Mouse (Mus musculus) midbrain, embryonic 15.5 days (tissue): ENCODE data around the gene BC107364. TPM values are rescaled to one million over a fixed set of nuclear protein-coding genes. Genes with fewer than 3 reads are reported as not detected.
"Not testable (repeated sequence)": the region's sequence is repeated elsewhere in the genome, so short reads cannot be mapped to it uniquely, and the experiment has no call there.

ENCODE experiments used
- ATAC-seq: fragments of 200-750 bp; cut with Nextera tagmentation; replicated peaks from 2 replicates; pipeline ENCODE4 v1.8.0; 2017; ENCODE audit warnings: moderate TSS enrichment
- H3K27ac ChIP-seq: fragments of 300-500 bp; sonication (generic); 2 replicates; pipeline ENCODE4 v1.5.1; 2015; ENCODE audit warnings: mild to moderate bottlenecking, inconsistent platforms
- H3K27me3 ChIP-seq: fragments of 300-500 bp; sonication (generic); replicated peaks from 2 replicates; pipeline ENCODE4 v1.6.1; 2015; ENCODE audit warnings: inconsistent platforms
- H3K36me3 ChIP-seq: fragments of 300-500 bp; sonication (generic); replicated peaks from 2 replicates; pipeline ENCODE4 v1.6.1; 2015; ENCODE audit warnings: inconsistent platforms
- H3K4me1 ChIP-seq: fragments of 300-500 bp; sonication (generic); 2 replicates; pipeline ENCODE4 v1.6.1; 2015; ENCODE audit warnings: inconsistent platforms
- H3K4me2 ChIP-seq: fragments of 300-500 bp; sonication (generic); 2 replicates; pipeline ENCODE4 v1.6.1; 2015; ENCODE audit warnings: inconsistent platforms, mild to moderate bottlenecking, moderate library complexity
- H3K4me3 ChIP-seq: fragments of 300-500 bp; sonication (generic); 2 replicates; pipeline ENCODE4 v1.5.1; 2015; ENCODE audit warnings: mild to moderate bottlenecking, inconsistent platforms
- H3K9ac ChIP-seq: fragments of 300-500 bp; sonication (generic); 2 replicates; pipeline ENCODE4 v1.6.1; 2015; ENCODE audit warnings: mild to moderate bottlenecking, inconsistent platforms
- H3K9me3 ChIP-seq: fragments of 300-500 bp; sonication (generic); 2 replicates; pipeline ENCODE4 v1.6.1; 2016; ENCODE audit warnings: inconsistent platforms
- WGBS: fragments of 180-500 bp; shearing (Covaris S2); methylation state at CpG from one replicate; pipeline ENCODE4 v1.1.7; 2015; ENCODE audit warnings: mixed read lengths; 5-methylcytosine and 5-hydroxymethylcytosine counted together
- polyA plus RNA-seq: library from polyadenylated mRNA; unstranded; fragments of >200 nt; fragmentation: Nextera tagmentation; extraction: Ambion mirVana; gene quantifications from 2 replicates; pipeline ENCODE4 v1.2.1, GENCODE M21; 2015

BC107364 gene
- polyA plus RNA-seq, 1 experiment from 2014 or later: not detected

- not testable (repeated sequence) for H3K9ac ChIP-seq, H3K4me1 ChIP-seq, ATAC-seq, H3K4me3 ChIP-seq, H3K27ac ChIP-seq, H3K36me3 ChIP-seq, H3K9me3 ChIP-seq, H3K4me2 ChIP-seq
- 53% methylated on average over 7 of the region's 7 CpGs for WGBS
- H3K27me3 ChIP-seq: peaks cover 24% of the 10 kb centered on the region
These were observed 30.9 kb upstream of the BC107364 start for GRCm38 (mm10) chr3:96483044-96483443.

- H3K36me3 ChIP-seq: no peaks in the 10 kb centered on the region
- no peak for ATAC-seq
- H3K27me3 ChIP-seq: peaks cover 29% of the 10 kb centered on the region
- WGBS: 90% methylated on average over 13 of the region's 13 CpGs
- H3K9ac ChIP-seq: no peak overlapping the region
- H3K4me2 ChIP-seq: no peak overlapping the region
- no peaks in the 10 kb centered on the region for H3K9me3 ChIP-seq
- H3K27ac ChIP-seq: no peak overlapping the region
- H3K4me3 ChIP-seq: no peak overlapping the region
- H3K4me1 ChIP-seq: peaks cover 5% of the 10 kb centered on the region
These were observed 30.3 kb upstream of the BC107364 start for GRCm38 (mm10) chr3:96482451-96482850.

DNA sequence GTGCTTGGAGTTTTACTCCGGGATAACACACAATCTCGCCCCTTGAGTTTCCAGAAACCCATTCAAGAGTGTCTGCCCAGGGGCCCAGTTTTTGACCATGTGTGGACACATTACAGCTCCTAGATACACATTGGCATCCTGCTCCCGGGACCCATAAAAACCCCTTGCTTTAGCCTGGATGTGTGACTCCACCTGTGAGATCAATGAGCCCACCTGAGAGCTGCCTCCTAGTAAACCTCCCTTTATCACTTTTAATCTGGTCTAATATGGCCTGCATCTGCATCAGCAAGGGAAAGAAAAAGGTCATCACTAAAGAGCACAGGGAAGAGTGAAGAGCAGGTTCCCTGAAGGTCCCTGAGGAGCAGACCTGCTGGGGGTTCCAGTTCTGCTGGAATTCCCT, 29.8 kb upstream of the BC107364 start:
- Histone ChIP-seq H3K4me3 (no peak overlapping the region), H3K4me1 (no peaks in the 10 kb centered on the region), H3K9ac (no peak overlapping the region), H3K9me3 (no peaks in the 10 kb centered on the region), H3K27ac (no peak overlapping the region), H3K36me3 (no peaks in the 10 kb centered on the region), H3K27me3 (peaks cover 35% of the 10 kb centered on the region), H3K4me2 (no peak overlapping the region)
- ATAC-seq: no peak
- WGBS: 88% methylated on average over 3 of the region's 3 CpGs

DNA sequence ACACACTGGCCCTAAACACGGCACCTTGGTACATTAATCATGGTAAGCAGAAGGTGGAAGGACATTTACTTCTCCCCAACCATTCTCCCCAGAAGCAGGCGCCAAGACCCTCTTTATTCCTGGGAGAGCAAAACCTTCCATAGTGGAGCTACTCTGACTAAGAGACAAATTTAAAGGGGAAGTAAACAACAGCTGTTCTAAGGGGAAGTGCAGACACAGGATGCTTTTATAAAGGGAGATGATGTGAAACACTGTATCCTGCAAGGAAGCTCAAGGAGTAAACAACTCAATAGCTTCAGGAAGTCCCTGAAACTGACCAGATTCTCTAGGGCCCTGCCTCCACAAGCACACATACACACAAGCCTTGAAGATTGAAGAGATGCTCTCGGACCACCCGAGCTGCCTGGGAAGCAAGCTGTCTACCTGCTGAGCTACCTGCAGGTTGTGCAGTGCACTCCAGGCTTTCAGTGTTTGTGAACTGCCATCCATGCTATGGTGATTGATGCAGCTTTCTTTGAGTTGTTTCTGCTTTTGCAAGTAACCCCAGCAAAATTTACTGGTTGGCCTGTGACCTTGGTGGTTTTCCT, 28.7 kb upstream of the BC107364 start:
- no peak overlapping the region for H3K9ac ChIP-seq
- H3K27ac ChIP-seq: no peak overlapping the region
- no peaks in the 10 kb centered on the region for H3K36me3 ChIP-seq
- no peak overlapping the region for H3K4me2 ChIP-seq
- no peaks in the 10 kb centered on the region for H3K9me3 ChIP-seq
- no peak overlapping the region for H3K4me3 ChIP-seq
- ATAC-seq: no peak
- 89% methylated on average over 4 of the region's 4 CpGs for WGBS
- peaks cover 43% of the 10 kb centered on the region for H3K27me3 ChIP-seq
- no peaks in the 10 kb centered on the region for H3K4me1 ChIP-seq

GRCm38 (mm10) chr3:96479249-96479648, 27.1 kb upstream of the BC107364 start:
- peaks cover 7% of the 10 kb centered on the region for H3K4me1 ChIP-seq
- H3K4me2 ChIP-seq: no peak overlapping the region
- no peaks in the 10 kb centered on the region for H3K36me3 ChIP-seq
- no peak overlapping the region for H3K27ac ChIP-seq
- H3K9me3 ChIP-seq: no peaks in the 10 kb centered on the region
- H3K27me3 ChIP-seq: peaks cover 48% of the 10 kb centered on the region
- H3K4me3 ChIP-seq: no peak overlapping the region
- 27% methylated on average over 3 of the region's 3 CpGs for WGBS
- ATAC-seq: no peak
- no peak overlapping the region for H3K9ac ChIP-seq

- Histone ChIP-seq H3K9me3 (no peaks in the 10 kb centered on the region), H3K27me3 (peaks cover 56% of the 10 kb centered on the region), H3K4me1 (peaks cover 7% of the 10 kb centered on the region), H3K4me3 (no peak overlapping the region), H3K27ac (no peak overlapping the region), H3K36me3 (no peaks in the 10 kb centered on the region), H3K9ac (no peak overlapping the region), H3K4me2 (no peak overlapping the region)
- WGBS: 74% methylated on average over 6 of the region's 6 CpGs
- ATAC-seq: no peak
These were observed 25.5 kb upstream of the BC107364 start for GRCm38 (mm10) chr3:96477558-96477957.

GRCm38 (mm10) chr3:96477084-96477483, 25.0 kb upstream of the BC107364 start:
- Histone ChIP-seq H3K27me3 (peaks cover 59% of the 10 kb centered on the region), H3K27ac (no peak overlapping the region), H3K4me2 (no peak overlapping the region), H3K4me3 (no peak overlapping the region), H3K9ac (no peak overlapping the region), H3K4me1 (peaks cover 7% of the 10 kb centered on the region), H3K36me3 (no peaks in the 10 kb centered on the region), H3K9me3 (no peaks in the 10 kb centered on the region)
- WGBS: 57% methylated on average over 3 of the region's 3 CpGs
- no peak for ATAC-seq

DNA sequence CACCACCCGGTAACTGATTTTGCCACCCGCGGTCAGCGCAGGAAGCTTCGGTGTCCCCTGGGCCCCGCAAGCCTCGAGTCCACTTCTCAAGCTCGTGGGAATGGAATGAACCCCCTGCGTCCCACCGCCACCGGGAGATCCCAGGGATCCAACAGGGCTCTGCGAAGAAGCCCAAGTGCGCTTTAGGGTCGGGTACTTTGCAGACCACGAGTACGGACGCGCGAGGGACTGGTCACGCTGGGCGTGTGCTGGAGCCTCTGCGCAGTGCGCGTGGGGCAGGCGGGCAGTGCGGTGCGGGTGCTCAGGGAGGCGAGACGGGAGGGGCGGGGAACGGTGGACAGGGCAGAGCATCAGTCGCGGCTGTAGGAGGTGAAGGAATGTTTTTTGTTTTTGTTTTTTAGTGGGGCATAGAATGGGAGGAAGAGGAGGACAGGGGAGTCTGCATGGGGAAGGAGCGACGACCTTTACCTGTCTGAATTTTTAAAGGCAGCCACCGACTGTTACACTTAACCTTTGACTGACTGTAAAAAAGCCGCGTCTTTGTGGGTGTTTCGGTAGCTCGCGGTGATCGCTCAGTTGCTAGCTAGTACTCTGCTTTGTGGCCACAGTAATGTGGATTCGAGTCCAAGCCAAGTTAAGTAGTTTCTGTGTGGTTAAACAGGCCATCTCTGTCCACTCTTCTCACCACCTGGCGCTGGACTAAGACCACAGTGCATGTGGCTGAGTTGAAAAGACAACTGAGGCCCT, 23.0 kb upstream of the BC107364 start:
- H3K27me3 ChIP-seq: peaks cover 59% of the 10 kb centered on the region
- peak overlapping the region; percentile 71 for H3K4me2 ChIP-seq
- peaks cover 7% of the 10 kb centered on the region for H3K4me1 ChIP-seq
- H3K9me3 ChIP-seq: no peaks in the 10 kb centered on the region
- H3K27ac ChIP-seq: no peak overlapping the region
- peak overlapping the region; percentile 37 for H3K4me3 ChIP-seq
- WGBS: 1% methylated on average over 44 of the region's 44 CpGs
- no peak for ATAC-seq
- H3K36me3 ChIP-seq: no peaks in the 10 kb centered on the region
- peak overlapping the region; percentile 43; the same call in 1 of the 2 replicates for H3K9ac ChIP-seq

DNA sequence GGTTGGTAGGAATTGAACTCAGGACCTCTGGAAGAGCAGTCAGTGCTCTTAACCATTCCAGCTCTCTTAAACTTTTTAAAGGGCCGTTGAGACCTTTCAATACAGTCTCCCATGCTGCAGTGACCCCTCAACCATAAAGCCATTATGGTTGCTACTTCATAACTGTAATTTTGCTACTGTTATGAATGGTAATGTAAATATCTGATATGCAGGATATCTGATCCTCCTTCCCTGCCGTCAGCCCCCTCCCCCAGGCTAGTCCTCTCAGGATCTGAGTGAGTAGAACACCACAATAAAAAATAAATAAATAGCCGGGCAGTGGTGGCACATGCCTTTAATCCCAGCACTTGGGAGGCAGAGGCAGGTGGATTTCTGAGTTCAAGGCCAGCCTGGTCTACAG, 21.4 kb upstream of the BC107364 start:
- peaks cover 67% of the 10 kb centered on the region for H3K27me3 ChIP-seq
- H3K36me3 ChIP-seq, H3K9ac ChIP-seq, ATAC-seq, H3K27ac ChIP-seq, H3K4me2 ChIP-seq, H3K9me3 ChIP-seq, H3K4me3 ChIP-seq, H3K4me1 ChIP-seq: not testable (repeated sequence)
- WGBS: 81% methylated on average over 3 of the region's 3 CpGs

- Histone ChIP-seq H3K9me3 (no peaks in the 10 kb centered on the region), H3K36me3 (no peaks in the 10 kb centered on the region), H3K27me3 (peaks cover 54% of the 10 kb centered on the region), H3K4me2 (no peak overlapping the region), H3K27ac (no peak overlapping the region), H3K4me3 (no peak overlapping the region), H3K4me1 (peaks cover 7% of the 10 kb centered on the region), H3K9ac (no peak overlapping the region)
- no peak for ATAC-seq
- WGBS: 87% methylated on average over 5 of the region's 5 CpGs
These were observed 20.0 kb upstream of the BC107364 start for GRCm38 (mm10) chr3:96472066-96472465.

- H3K4me3 ChIP-seq: no peak overlapping the region
- ATAC-seq: no peak
- no peak overlapping the region for H3K4me2 ChIP-seq
- H3K4me1 ChIP-seq: peaks cover 1% of the 10 kb centered on the region
- H3K36me3 ChIP-seq: no peaks in the 10 kb centered on the region
- H3K27ac ChIP-seq: no peak overlapping the region
- WGBS: 83% methylated on average over 3 of the region's 3 CpGs
- H3K27me3 ChIP-seq: peaks cover 51% of the 10 kb centered on the region
- no peak overlapping the region for H3K9ac ChIP-seq
- no peaks in the 10 kb centered on the region for H3K9me3 ChIP-seq
These were observed 17.5 kb upstream of the BC107364 start for GRCm38 (mm10) chr3:96469626-96470025.

- not testable (repeated sequence) for H3K36me3 ChIP-seq, H3K9ac ChIP-seq, H3K27ac ChIP-seq, H3K4me2 ChIP-seq, H3K4me1 ChIP-seq, ATAC-seq, H3K9me3 ChIP-seq, H3K4me3 ChIP-seq
- peaks cover 49% of the 10 kb centered on the region for H3K27me3 ChIP-seq
- 93% methylated on average over 3 of the region's 3 CpGs for WGBS
These were observed 16.2 kb upstream of the BC107364 start for GRCm38 (mm10) chr3:96468335-96468734.

- H3K36me3 ChIP-seq: no peaks in the 10 kb centered on the region
- H3K4me3 ChIP-seq: no peak overlapping the region
- no peak for ATAC-seq
- H3K9me3 ChIP-seq: no peaks in the 10 kb centered on the region
- no peak overlapping the region for H3K4me2 ChIP-seq
- WGBS: 93% methylated on average over 8 of the region's 8 CpGs
- peaks cover 44% of the 10 kb centered on the region for H3K27me3 ChIP-seq
- 0 out of 2 replicates have a peak, but pooled peaks cover 2% of the 10 kb centered on the region for H3K4me1 ChIP-seq
- H3K9ac ChIP-seq: no peak overlapping the region
- no peak overlapping the region for H3K27ac ChIP-seq
These were observed 15.5 kb upstream of the BC107364 start for GRCm38 (mm10) chr3:96467641-96468040.
